Mouse (Mus musculus): ENCODE measurements around the gene Dlg2. TPM values are rescaled to one million over a fixed set of nuclear protein-coding genes. Genes with fewer than 3 reads are reported as not detected.

The Dlg2 gene
- polyA plus RNA-seq, 1 experiment: 4.1 TPM

DNA sequence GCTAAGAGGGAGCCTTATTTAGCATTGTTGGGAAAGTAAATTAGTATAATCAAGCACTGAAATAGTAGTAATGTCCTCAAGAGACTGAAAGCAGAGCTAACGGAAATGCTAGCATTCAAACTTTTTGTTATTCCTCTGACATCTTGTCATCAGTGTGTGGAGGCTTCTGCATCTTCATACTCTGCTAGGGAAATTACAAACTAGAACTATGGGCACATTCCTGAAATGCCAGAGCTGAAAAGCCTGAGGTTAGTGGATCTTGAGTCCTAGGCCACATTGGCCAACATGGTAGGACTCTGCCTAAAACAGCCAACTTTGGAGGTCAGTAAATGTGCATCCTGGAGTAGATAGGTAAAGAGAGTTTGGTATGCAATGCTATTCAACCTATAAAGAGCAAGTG, 1392.4 kb downstream of the Dlg2 start:
- H3K9me3 ChIP-seq: no peaks in the 10 kb centered on the region
- H3K4me3 ChIP-seq (replicated peaks): no peak overlapping the region
- no peaks in the 10 kb centered on the region for H3K36me3 ChIP-seq (replicated peaks; ENCODE audit: low read length)
- no peaks in the 10 kb centered on the region for H3K4me1 ChIP-seq
- TF ChIP-seq FLI1 (IDR thresholded peaks at IDR 0.05; ENCODE audit: low read length) (no peak), GATA1 (IDR thresholded peaks at IDR 0.05; ENCODE audit: borderline replicate concordance, low read length) (no peak)
- H3K27me3 ChIP-seq (replicated peaks): no peaks in the 10 kb centered on the region

DNA sequence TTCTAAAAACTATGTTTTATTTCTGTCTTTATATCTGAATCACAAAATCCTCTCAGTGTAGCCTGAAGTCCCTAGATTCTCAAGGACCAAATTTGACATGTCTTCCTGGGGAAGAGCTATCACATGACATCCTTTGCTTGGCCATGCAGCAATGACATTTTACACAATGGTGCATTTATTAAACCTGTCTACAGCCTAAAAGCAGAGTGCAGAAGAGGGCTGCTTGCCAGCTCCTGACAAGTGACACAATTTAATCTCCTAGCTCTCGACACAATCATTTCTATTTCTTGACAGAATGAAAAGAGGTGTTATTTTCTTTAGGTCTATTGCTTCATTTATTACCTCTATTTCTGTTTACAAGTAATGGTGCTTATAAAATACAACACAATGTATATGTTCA, 1400.4 kb downstream of the Dlg2 start:
- H3K9me3 ChIP-seq: no peaks in the 10 kb centered on the region
- H3K4me3 ChIP-seq (replicated peaks): no peak overlapping the region
- no peak for TF ChIP-seq GATA1 (IDR thresholded peaks at IDR 0.05; ENCODE audit: borderline replicate concordance, low read length)
- no peak for TF ChIP-seq FLI1 (IDR thresholded peaks at IDR 0.05; ENCODE audit: low read length)
- no peaks in the 10 kb centered on the region for H3K27me3 ChIP-seq (replicated peaks)
- no peaks in the 10 kb centered on the region for H3K4me1 ChIP-seq
- H3K36me3 ChIP-seq (replicated peaks; ENCODE audit: low read length): no peaks in the 10 kb centered on the region

DNA sequence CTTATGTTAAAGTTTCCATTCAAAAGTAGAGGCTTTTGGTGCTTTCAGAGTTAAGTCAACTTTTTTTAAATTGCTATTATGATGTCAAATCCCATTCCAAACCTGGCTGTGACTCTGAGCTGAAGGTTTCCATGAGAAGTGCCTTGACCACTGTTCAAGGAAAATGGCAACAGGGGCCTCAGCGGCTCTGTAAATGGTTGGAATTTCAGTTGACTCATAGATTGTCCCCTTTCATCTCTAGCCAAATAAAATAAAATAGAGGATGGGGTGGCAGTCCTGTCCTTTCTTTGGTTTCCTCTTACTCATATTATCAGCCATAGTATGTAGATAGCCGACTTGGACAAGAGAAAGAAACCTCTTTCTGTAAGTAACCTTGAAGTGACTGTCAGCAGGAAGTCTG, 1401.3 kb downstream of the Dlg2 start:
- H3K36me3 ChIP-seq (replicated peaks; ENCODE audit: low read length): no peaks in the 10 kb centered on the region
- H3K4me1 ChIP-seq: no peaks in the 10 kb centered on the region
- H3K9me3 ChIP-seq: no peaks in the 10 kb centered on the region
- H3K27me3 ChIP-seq (replicated peaks): no peaks in the 10 kb centered on the region
- TF ChIP-seq FLI1 (IDR thresholded peaks at IDR 0.05; ENCODE audit: low read length): no peak
- TF ChIP-seq GATA1 (IDR thresholded peaks at IDR 0.05; ENCODE audit: borderline replicate concordance, low read length): no peak
- H3K4me3 ChIP-seq (replicated peaks): no peak overlapping the region

DNA sequence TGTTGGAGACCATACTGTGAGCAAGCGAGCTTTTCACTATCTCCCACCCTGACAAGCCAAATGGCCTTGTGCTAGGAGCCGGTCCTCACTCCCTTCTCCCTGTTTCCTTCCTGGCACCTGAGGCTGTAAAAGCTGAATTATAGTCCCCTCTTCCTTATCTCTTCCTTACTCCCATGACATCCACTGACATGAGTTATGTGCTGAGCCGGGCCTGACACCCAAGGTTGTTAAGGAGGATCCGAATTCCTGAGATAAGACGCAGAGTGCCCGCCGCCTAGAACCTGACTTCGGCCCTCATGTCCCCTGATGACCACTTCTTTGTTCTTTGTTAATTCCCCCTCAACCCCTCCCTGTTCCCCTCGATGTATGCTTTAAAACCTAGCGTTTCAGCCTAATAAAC, 1409.9 kb downstream of the Dlg2 start:
- Histone ChIP-seq H3K9me3 (no peaks in the 10 kb centered on the region), H3K36me3 (replicated peaks; ENCODE audit: low read length) (no peaks in the 10 kb centered on the region), H3K4me1 (no peaks in the 10 kb centered on the region), H3K4me3 (replicated peaks) (no peak overlapping the region), H3K27me3 (replicated peaks) (no peaks in the 10 kb centered on the region)
- TF ChIP-seq GATA1 (IDR thresholded peaks at IDR 0.05; ENCODE audit: borderline replicate concordance, low read length) (no peak), FLI1 (IDR thresholded peaks at IDR 0.05; ENCODE audit: low read length) (no peak)

DNA sequence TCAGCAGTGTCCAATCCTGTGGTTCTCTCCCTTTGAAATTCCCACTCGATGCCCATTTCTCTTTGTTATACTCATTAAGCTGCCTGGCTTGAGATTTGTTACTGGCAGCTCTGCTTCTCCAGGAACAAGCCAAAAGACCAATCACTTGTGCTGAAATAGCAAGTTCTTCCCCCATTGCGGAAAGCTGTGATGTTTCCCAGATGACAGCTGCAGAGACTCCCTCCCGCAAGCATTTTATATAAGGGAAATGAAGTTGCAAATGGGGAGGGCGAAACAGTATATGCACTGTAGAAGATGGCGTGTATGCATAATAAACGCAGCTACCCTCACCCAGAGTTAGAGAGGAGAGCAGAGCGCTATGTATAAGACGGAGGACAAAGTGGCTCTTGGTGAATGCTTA, 1417.5 kb downstream of the Dlg2 start:
- no peaks in the 10 kb centered on the region for H3K36me3 ChIP-seq (replicated peaks; ENCODE audit: low read length)
- TF ChIP-seq GATA1 (IDR thresholded peaks at IDR 0.05; ENCODE audit: borderline replicate concordance, low read length): no peak
- no peak for TF ChIP-seq FLI1 (IDR thresholded peaks at IDR 0.05; ENCODE audit: low read length)
- H3K27me3 ChIP-seq (replicated peaks): no peaks in the 10 kb centered on the region
- H3K4me3 ChIP-seq (replicated peaks): no peak overlapping the region
- H3K4me1 ChIP-seq: no peaks in the 10 kb centered on the region
- H3K9me3 ChIP-seq: no peaks in the 10 kb centered on the region

DNA sequence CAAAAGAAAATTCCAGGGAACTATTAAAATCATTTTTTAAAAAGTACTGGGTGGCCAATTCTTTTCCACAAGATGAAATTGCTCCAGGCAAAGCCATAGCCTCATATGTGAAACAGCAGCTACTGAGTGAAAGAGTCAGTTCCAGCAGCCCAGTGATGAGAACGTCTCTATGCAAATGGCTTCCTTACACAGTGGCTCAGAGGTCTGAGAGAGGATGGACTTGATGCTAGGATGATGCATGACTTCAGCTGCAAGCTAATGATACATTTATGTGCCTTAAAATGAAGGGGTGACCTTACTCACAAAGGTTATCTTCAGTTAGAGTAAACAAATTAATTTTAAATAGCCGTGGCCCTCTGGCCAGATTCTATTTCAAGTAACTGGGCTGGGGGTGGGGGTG, 1420.5 kb downstream of the Dlg2 start:
- Histone ChIP-seq H3K4me3 (replicated peaks) (no peak overlapping the region), H3K4me1 (no peaks in the 10 kb centered on the region), H3K27me3 (replicated peaks) (no peaks in the 10 kb centered on the region)

DNA sequence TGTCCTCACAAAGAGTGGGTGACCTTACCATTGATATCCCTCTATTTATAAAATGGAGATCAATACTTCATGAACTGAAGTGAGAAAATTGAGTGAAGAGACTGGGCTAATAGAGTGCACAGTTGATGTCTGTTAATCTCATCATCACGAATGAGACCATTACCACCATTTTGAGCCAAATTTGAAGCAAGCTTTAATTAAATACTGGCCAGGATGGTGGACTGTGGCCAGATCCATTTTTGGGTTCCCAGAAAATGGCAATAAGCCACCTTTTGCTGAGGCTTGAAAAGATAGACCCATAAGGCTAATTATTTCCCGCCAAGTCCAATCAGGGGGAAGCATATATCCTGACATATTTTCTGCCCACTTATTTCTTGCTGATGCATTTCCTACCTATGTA, 1421.0 kb downstream of the Dlg2 start:
- no peaks in the 10 kb centered on the region for H3K9me3 ChIP-seq
- TF ChIP-seq GATA1 (IDR thresholded peaks at IDR 0.05; ENCODE audit: borderline replicate concordance, low read length): no peak
- H3K4me1 ChIP-seq: no peaks in the 10 kb centered on the region
- no peaks in the 10 kb centered on the region for H3K36me3 ChIP-seq (replicated peaks; ENCODE audit: low read length)
- no peak overlapping the region for H3K4me3 ChIP-seq (replicated peaks)
- H3K27me3 ChIP-seq (replicated peaks): no peaks in the 10 kb centered on the region

More for the DNA sequence above, 1420.5 kb downstream of the Dlg2 start:
- Histone ChIP-seq H3K36me3 (replicated peaks; ENCODE audit: low read length) (no peaks in the 10 kb centered on the region), H3K9me3 (no peaks in the 10 kb centered on the region)
- TF ChIP-seq FLI1 (IDR thresholded peaks at IDR 0.05; ENCODE audit: low read length) (no peak), GATA1 (IDR thresholded peaks at IDR 0.05; ENCODE audit: borderline replicate concordance, low read length) (no peak)

DNA sequence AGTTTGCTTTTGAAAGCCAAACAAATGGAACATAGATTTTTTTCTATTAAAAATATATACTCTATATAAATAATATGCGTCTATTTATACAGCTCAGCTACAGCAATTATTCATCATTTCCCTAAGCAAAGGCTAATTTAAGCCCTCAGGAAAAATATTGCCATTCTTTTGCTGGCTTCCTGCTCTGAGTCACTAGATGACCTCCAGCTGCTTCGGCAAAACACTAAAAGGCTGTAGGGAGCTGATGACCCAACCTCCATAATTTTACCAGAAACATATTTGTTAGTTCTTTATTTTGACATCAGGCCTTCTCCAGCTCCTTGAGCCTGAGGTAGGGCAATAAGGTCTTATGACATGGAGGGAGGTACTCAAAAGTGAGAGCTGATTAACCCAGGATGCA, 1426.0 kb downstream of the Dlg2 start:
- Histone ChIP-seq H3K36me3 (replicated peaks; ENCODE audit: low read length) (no peaks in the 10 kb centered on the region), H3K9me3 (no peaks in the 10 kb centered on the region), H3K4me1 (no peaks in the 10 kb centered on the region), H3K27me3 (replicated peaks) (no peaks in the 10 kb centered on the region), H3K4me3 (replicated peaks) (no peak overlapping the region)
- no peak for TF ChIP-seq GATA1 (IDR thresholded peaks at IDR 0.05; ENCODE audit: borderline replicate concordance, low read length)
- no peak for TF ChIP-seq FLI1 (IDR thresholded peaks at IDR 0.05; ENCODE audit: low read length)

DNA sequence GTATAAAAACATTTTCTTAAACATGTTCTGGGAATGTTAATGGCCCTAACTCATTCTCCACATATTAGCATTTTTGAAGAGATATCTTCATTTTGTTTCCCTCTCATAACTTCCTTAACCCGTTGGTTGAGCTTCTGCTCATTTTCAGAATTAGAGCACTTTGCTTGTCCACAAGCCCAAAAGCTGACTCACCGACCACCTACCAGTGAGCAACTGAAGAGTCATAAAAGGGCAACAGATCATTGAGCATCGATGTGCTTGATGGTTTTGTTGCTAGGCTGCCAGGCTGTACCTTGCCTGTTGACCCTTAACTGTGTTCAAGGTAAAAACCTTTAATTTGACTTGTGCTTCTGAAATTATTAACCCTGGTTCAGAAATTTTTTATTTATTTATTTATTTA, 1440.3 kb downstream of the Dlg2 start:
- TF ChIP-seq GATA1 (IDR thresholded peaks at IDR 0.05; ENCODE audit: borderline replicate concordance, low read length): no peak
- no peak for TF ChIP-seq FLI1 (IDR thresholded peaks at IDR 0.05; ENCODE audit: low read length)
- no peaks in the 10 kb centered on the region for H3K27me3 ChIP-seq (replicated peaks)
- no peaks in the 10 kb centered on the region for H3K9me3 ChIP-seq
- no peaks in the 10 kb centered on the region for H3K36me3 ChIP-seq (replicated peaks; ENCODE audit: low read length)
- H3K4me1 ChIP-seq: peaks cover 10% of the 10 kb centered on the region; the same call in 1 of the 2 replicates
- H3K4me3 ChIP-seq (replicated peaks): no peak overlapping the region

DNA sequence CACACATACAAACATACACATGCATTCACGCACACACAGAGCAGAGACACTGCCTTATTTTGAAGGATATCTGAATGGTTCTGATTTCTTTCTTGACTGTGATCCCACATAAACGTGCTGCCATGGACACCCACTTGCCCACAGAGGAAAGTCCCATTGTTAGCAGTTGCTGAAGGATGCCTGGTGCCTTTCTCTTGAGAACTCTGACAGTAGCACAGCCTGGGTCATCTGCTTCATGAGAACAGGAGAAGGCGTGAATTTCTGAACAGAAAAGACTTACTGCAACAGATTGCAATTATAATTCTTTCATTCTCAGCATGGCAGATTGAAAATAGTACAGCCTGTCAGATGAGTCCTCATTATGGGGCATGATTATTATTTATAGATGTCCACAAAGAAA, 1442.6 kb downstream of the Dlg2 start:
- H3K9me3 ChIP-seq: no peaks in the 10 kb centered on the region
- H3K4me3 ChIP-seq (replicated peaks): no peak overlapping the region
- TF ChIP-seq FLI1 (IDR thresholded peaks at IDR 0.05; ENCODE audit: low read length) (no peak), GATA1 (IDR thresholded peaks at IDR 0.05; ENCODE audit: borderline replicate concordance, low read length) (no peak)
- H3K27me3 ChIP-seq (replicated peaks): no peaks in the 10 kb centered on the region
- H3K4me1 ChIP-seq: peaks cover 10% of the 10 kb centered on the region; the same call in 1 of the 2 replicates
- no peaks in the 10 kb centered on the region for H3K36me3 ChIP-seq (replicated peaks; ENCODE audit: low read length)

DNA sequence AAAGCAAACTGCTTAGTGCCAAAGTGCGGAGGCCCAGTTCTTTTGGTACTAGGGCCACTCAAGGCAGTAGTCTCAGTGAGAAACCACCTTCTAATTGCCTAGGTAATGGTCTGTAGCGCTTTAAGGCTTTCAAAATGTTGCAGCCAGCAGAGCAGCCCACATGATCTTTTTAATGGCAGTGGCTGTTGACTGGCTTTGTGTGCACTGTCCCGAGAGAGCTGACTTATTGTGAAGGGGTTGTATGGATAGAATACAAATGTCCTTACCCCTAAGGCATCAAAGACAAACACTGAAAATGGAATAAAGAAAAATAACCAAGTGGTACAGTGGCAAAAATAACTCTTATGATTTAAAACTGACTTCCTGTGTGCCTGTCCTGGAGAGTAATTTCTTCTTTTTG, 1443.3 kb downstream of the Dlg2 start:
- Histone ChIP-seq H3K27me3 (replicated peaks) (no peaks in the 10 kb centered on the region), H3K36me3 (replicated peaks; ENCODE audit: low read length) (no peaks in the 10 kb centered on the region), H3K9me3 (no peaks in the 10 kb centered on the region), H3K4me3 (replicated peaks) (no peak overlapping the region), H3K4me1 (peaks cover 13% of the 10 kb centered on the region; the same call in 1 of the 2 replicates)
- TF ChIP-seq GATA1 (IDR thresholded peaks at IDR 0.05; ENCODE audit: borderline replicate concordance, low read length) (no peak), FLI1 (IDR thresholded peaks at IDR 0.05; ENCODE audit: low read length) (no peak)
